Mouse (Mus musculus) midbrain, postnatal 0 days (tissue): ENCODE data around the gene Cygb. TPM values are rescaled to one million over a fixed set of nuclear protein-coding genes. Genes with fewer than 3 reads are reported as not detected.

Experiments
- ATAC-seq: fragments of 200-750 bp; cut with Nextera tagmentation; 2 replicates; pipeline ENCODE4 v1.8.0; 2017; ENCODE audit warnings: moderate number of reproducible peaks, mild to moderate bottlenecking, moderate TSS enrichment, moderate library complexity; ENCODE audit not compliant: low FRiP score
- DNase-seq: peaks from one replicate; pipeline ENCODE4 v3.0.0-alpha.2; 2015; ENCODE audit warnings: low spot score
- H3K27ac ChIP-seq: fragments of 300-500 bp; sonication (generic); 2 replicates; pipeline ENCODE4 v1.5.1; 2014; ENCODE audit warnings: low read depth, mild to moderate bottlenecking, low read length, mixed read lengths
- H3K27me3 ChIP-seq: fragments of 300-500 bp; sonication (generic); 2 replicates; pipeline ENCODE4 v1.6.1; 2014; ENCODE audit warnings: low read length, control low read depth, mixed read lengths; ENCODE audit not compliant: insufficient read depth
- H3K36me3 ChIP-seq: fragments of 300-500 bp; sonication (generic); 2 replicates; pipeline ENCODE4 v1.6.1; 2014; ENCODE audit warnings: low read length, control low read depth, mixed read lengths; ENCODE audit not compliant: insufficient read depth
- H3K4me1 ChIP-seq: fragments of 300-500 bp; sonication (generic); 2 replicates; pipeline ENCODE4 v1.6.1; 2014; ENCODE audit warnings: mild to moderate bottlenecking, control low read depth, antibody characterized with exemption, low read length, mixed read lengths; ENCODE audit not compliant: insufficient read depth
- H3K4me2 ChIP-seq: fragments of 300-500 bp; sonication (generic); 2 replicates; pipeline ENCODE4 v1.6.1; 2014; ENCODE audit warnings: low read depth, mild to moderate bottlenecking, low read length, mixed read lengths; ENCODE audit not compliant: poor library complexity, severe bottlenecking
- H3K4me3 ChIP-seq: fragments of 300-500 bp; sonication (generic); 2 replicates; pipeline ENCODE4 v1.5.1; 2014; ENCODE audit warnings: low read depth, mild to moderate bottlenecking, low read length, moderate library complexity
- H3K9ac ChIP-seq: fragments of 300-500 bp; sonication (generic); replicated peaks from 2 replicates; pipeline ENCODE4 v1.6.1; 2014; ENCODE audit warnings: mild to moderate bottlenecking, low read length, moderate library complexity, mixed read lengths; ENCODE audit not compliant: poor library complexity, severe bottlenecking
- H3K9me3 ChIP-seq: fragments of 300-500 bp; sonication (generic); 2 replicates; pipeline ENCODE4 v1.6.1; 2016; ENCODE audit warnings: low read length, control low read depth
- CTCF ChIP-seq: IDR thresholded peaks from 2 replicates; pipeline ENCODE4 v1.5.1; 2016; ENCODE audit warnings: antibody characterized with exemption, mild to moderate bottlenecking
- WGBS: fragments of 180-500 bp; shearing (Covaris S2); extraction: QIAGEN DNeasy Blood & Tissue Kit; methylation state at CpG from one replicate; pipeline ENCODE4 v1.1.7; 2014; 5-methylcytosine and 5-hydroxymethylcytosine counted together
- polyA plus RNA-seq: library from polyadenylated mRNA; unstranded; fragments of >200 nt; fragmentation: Nextera tagmentation; extraction: Ambion mirVana; gene quantifications from 2 replicates; pipeline ENCODE4 v1.2.1, GENCODE M21; 2015
- total RNA-seq: library from RNA; depleted of rRNA; stranded (reverse); fragments of >200 nt; gene quantifications from 2 replicates; pipeline ENCODE4 v1.2.3, GENCODE M21; 2014

Gene Cygb
- total and polyA plus RNA-seq, 2 experiments from 2014 or later: 40.5 to 44.2 TPM

DNA sequence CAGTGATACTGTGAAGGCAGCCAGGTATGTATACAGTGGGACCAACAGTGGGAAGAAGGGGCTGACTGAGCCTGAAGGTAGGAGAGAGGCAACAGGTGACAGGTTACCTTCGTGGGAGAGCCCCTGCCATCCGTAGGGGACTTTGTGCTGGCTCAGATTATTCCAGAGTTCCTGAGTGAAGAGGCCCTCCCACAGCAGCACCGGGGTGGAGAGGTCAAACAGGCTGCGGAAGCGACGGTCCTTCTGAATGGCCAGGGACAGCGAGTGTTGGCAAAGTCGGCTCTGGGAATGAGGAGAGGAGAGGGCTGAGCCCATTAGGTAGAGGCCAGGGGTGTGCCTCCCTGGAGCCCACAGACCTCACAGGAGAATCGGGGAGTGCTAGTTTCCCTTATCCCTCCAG, 31.6 kb upstream of the Cygb start:
- H3K4me1 ChIP-seq: no peaks in the 10 kb centered on the region
- WGBS: 77% methylated on average over 9 of the region's 9 CpGs
- H3K27me3 ChIP-seq: no peaks in the 10 kb centered on the region
- H3K27ac ChIP-seq: no peak overlapping the region
- TF ChIP-seq CTCF: no peak
- H3K36me3 ChIP-seq: 0 out of 2 replicates have a peak, but pooled peaks cover 13% of the 10 kb centered on the region
- H3K4me2 ChIP-seq: no peak overlapping the region
- H3K9me3 ChIP-seq: no peaks in the 10 kb centered on the region
- no peak overlapping the region for H3K4me3 ChIP-seq
- no peak overlapping the region for H3K9ac ChIP-seq
- no peak for DNase-seq
- ATAC-seq: no peak

GRCm38 (mm10) chr11:116683777-116684176, 29.7 kb upstream of the Cygb start:
- Histone ChIP-seq H3K4me1 (no peaks in the 10 kb centered on the region), H3K36me3 (peaks cover 17% of the 10 kb centered on the region; the same call in 1 of the 2 replicates), H3K27ac (no peak overlapping the region), H3K4me3 (no peak overlapping the region), H3K27me3 (no peaks in the 10 kb centered on the region), H3K9me3 (no peaks in the 10 kb centered on the region), H3K4me2 (no peak overlapping the region), H3K9ac (no peak overlapping the region)
- no peak for TF ChIP-seq CTCF
- no peak for DNase-seq
- WGBS: 83% methylated on average over 4 of the region's 4 CpGs
- no peak for ATAC-seq

GRCm38 (mm10) chr11:116682501-116683144, 28.5 kb upstream of the Cygb start:
- Histone ChIP-seq H3K27me3 (no peaks in the 10 kb centered on the region), H3K4me2 (no peak overlapping the region), H3K4me3 (no peak overlapping the region), H3K27ac (no peak overlapping the region), H3K4me1 (no peaks in the 10 kb centered on the region), H3K36me3 (peaks cover 19% of the 10 kb centered on the region; the same call in 1 of the 2 replicates), H3K9ac (no peak overlapping the region), H3K9me3 (no peaks in the 10 kb centered on the region)
- ATAC-seq: no peak
- DNase-seq: no peak
- 88% methylated on average over 14 of the region's 14 CpGs for WGBS
- TF ChIP-seq CTCF: no peak

- 89% methylated on average over 4 of the region's 4 CpGs for WGBS
Observed at GRCm38 (mm10) chr11:116681147-116681546, 27.0 kb upstream of the Cygb start.

GRCm38 (mm10) chr11:116680321-116681091, 26.4 kb upstream of the Cygb start:
- Histone ChIP-seq H3K27ac (no peak overlapping the region), H3K27me3 (no peaks in the 10 kb centered on the region), H3K4me1 (no peaks in the 10 kb centered on the region), H3K4me3 (no peak overlapping the region), H3K9ac (no peak overlapping the region), H3K4me2 (no peak overlapping the region), H3K9me3 (no peaks in the 10 kb centered on the region), H3K36me3 (peaks cover 36% of the 10 kb centered on the region)
- ATAC-seq (no peak), DNase-seq (no peak)
- TF ChIP-seq CTCF: no peak
- WGBS: 78% methylated on average over 24 of the region's 24 CpGs

More at GRCm38 (mm10) chr11:116681147-116681546, 27.0 kb upstream of the Cygb start:
- Histone ChIP-seq H3K4me3 (no peak overlapping the region), H3K9me3 (no peaks in the 10 kb centered on the region), H3K9ac (no peak overlapping the region), H3K27me3 (no peaks in the 10 kb centered on the region), H3K4me1 (no peaks in the 10 kb centered on the region), H3K27ac (no peak overlapping the region), H3K4me2 (no peak overlapping the region), H3K36me3 (peaks cover 33% of the 10 kb centered on the region)
- TF ChIP-seq CTCF: no peak
- DNase-seq (no peak), ATAC-seq (no peak)

DNA sequence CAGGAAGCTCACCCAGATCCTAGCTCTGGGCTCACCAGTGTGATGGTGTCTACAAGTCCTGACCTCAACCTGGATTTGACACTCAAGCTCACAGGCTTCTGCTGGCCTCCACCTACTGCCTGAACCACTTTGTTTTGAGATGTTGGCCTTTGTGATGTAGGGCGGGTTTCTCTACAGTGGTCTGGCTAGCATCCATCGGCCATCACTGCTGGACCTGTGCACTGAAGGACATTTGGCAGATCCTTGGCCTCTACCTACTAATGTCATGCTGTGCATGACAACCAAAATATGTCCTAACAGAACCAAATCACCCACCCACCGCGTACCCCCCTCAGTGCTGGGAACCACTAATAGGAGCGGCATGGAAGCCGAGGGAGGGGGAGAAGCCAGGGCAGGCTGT, 25.0 kb upstream of the Cygb start:
- no peaks in the 10 kb centered on the region for H3K4me1 ChIP-seq
- no peak overlapping the region for H3K4me2 ChIP-seq
- ATAC-seq: no peak
- H3K4me3 ChIP-seq: no peak overlapping the region
- no peaks in the 10 kb centered on the region for H3K9me3 ChIP-seq
- 86% methylated on average over 6 of the region's 6 CpGs for WGBS
- peaks cover 46% of the 10 kb centered on the region for H3K36me3 ChIP-seq
- no peak overlapping the region for H3K9ac ChIP-seq
- no peak overlapping the region for H3K27ac ChIP-seq
- no peak for TF ChIP-seq CTCF
- DNase-seq: no peak
- H3K27me3 ChIP-seq: no peaks in the 10 kb centered on the region
